Mouse (Mus musculus): ENCODE results near the gene Pilrb2.

Gene Pilrb2

DNA sequence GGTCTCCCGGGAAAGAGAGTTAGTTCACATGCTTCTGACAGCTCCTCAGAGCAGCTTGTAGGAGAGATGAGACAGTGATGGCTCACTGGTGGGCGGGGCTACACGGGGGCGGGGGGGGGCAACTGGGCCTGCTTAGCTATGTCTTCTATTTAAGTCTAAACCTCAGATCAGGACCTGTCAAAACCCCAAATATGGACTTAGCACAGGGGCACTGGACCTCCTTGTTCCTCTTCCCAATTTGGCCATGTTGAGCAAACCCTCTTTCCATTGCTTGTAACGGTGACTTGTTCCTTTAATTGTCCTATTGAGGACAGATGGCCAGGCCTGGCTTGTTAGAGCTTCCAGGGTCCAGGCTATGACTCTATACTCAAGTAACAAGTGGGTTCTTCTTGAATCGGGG, 40.1 kb downstream of the Pilrb2 start:
- no peak for DNase-seq

DNA sequence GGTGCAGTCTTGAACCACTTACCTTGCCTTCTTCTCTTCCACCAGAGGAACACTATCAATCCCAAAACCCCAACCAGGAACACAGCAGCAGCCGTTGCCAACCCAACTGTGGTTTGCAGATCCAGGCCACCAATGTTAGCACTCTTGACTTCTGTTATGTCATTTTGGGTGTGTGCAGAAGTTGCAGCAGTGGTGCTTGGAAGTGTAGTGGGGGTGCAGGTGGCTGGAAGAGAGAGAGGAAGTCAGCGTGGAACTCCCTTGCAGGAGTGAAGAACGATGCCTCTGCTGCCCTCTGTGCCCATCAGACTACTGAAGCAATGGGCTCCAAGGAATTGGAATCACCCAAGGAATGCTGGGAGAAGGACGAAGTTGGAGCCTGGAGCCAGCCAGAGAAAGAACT, 40.5 kb downstream of the Pilrb2 start:
- DNase-seq, result no peak

DNA sequence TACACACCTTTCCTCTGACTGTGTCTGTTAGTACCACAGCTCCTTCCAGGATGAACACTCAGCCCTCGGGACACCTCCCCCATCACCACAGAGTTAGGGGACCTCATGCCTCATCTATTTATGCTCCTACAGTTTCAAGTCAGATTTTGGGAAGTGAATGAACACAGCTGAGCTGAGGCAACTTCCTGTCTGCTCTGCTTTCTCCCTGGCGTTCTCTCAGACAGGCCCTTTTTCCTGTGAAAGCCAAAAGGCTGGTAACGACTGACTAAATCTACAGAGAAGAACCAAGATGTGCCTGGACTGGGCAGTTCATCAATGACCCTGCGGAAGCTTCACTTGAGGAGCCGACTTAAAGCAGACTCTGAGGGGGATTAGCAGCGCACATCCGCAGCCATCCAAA, 41.4 kb downstream of the Pilrb2 start:
- DNase-seq, result no peak

DNA sequence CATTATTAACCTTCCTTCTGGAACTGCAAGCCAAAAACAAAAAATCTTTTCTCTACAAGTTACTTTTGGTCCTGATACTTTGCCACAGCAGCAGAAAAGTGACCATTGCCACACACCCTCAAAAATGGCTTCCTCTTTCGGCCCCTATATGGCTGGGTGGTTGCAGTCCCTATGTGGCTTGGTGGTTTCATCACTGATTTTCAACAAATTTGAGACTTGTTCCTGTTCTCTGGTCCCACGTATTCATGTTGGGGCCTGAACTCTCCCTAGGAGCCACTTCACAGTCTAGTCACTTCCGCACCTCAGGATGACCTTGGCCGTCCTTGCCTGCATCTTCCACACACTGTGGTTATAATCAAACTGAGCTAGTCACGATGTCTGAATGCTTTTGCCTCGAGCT, 42.9 kb downstream of the Pilrb2 start:
- DNase-seq, result no peak

DNA sequence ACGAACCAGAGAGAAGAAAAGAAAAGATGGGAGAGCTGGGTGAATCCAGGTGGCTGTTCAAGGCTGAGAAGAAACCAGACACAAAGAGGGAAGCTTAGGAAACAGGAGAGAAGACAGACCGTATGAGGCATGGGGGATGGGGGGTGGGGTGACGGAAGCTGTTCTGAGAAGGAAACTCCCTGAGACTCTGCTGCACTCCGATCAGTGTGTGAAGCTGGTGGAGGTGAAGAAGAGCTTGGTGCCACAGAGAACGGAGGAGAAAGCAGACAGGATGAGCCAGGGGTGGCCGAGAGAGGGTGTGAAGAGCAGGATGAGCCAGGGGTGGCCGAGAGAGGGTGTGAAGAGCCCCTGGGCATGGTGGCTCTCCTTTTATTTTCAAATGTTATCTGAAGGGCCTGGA, 45.2 kb downstream of the Pilrb2 start:
- DNase-seq, result no peak

DNA sequence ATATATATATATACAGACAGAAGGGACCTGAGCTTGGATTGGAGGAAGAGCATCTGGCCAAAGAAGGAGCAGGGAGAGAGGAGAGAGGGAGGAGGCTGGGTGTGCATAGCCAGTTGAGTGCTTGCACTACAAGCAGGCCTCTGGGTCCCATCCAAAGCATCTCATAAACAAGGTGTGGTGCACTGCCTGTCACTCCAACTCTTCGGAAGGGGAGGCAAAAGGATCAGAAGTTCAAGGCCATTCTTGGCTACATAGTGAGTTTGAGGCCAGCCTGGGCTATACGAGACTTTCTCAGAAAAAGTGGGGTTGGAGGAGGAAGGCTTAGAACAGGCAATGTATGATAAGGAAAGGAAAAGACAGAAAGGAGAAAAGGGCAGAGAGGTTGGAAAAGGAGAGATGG, 45.6 kb downstream of the Pilrb2 start:
- DNase-seq, result no peak

DNA sequence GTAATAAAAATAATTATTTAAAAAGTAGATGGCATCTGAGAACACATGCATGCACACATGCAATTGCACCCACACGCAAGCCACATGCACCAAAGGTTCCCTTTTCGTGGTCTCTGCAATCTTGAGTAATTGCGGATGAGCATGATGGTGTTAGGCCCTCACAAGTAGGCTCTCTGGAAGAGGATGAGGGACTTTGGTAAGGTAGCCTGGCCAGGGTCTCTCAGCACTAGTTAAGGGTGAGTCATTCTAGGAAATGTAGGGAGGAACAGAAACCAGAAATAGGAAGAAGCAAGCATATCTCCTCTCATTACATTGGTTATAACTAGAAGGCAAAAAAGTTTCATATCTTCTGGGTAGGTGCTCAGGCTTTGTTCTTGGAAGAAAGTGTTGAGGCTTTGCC, 46.6 kb downstream of the Pilrb2 start:
- no peak for DNase-seq

DNA sequence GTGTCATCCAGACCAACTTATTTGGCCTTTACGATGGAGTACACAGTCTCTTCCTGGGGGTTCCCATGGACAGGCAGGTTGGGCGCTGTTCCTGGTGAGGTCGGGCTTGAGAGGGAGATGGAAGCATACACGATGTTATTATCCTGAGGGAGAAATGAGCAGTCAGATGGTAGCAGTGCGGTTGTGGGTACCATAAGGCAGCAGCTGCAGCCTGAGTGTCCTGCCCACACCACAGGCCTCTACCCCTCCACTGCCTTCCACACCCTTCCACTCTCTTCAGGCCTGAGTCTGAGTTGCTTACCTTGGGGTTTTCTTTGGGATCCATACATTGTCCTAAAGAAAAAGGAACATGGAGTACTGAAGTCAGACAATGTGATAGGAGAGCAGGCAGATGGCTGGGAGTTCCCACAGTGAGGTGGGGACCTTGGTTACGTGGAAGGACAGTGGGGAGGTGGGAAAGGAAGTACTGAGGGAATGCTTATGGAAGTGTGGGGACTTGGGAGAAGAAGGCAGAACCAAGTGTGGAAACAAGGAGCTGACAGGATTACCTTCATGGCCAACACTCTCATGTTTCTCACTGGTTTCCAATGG, 48.1 kb downstream of the Pilrb2 start:
- no peak for DNase-seq

DNA sequence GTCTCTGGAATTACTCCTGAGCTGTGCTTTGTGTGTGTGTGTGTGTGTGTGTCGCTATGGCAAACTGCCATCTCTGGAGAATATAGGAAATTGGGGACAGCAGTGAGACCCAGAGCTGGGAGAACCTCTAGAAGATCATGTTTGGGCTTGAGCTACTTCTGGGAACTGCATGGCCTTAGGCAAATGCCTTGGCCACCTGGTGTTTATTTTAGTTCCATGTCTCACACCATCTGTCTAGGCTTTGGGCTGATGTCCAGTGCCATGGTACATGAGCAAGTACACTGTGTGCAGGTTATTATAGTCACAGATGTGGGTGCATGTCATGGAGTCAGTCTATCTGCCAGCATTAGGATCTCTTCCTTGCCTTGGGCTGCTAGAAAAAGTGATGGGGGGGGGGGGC, 49.0 kb downstream of the Pilrb2 start:
- DNase-seq, result no peak

DNA sequence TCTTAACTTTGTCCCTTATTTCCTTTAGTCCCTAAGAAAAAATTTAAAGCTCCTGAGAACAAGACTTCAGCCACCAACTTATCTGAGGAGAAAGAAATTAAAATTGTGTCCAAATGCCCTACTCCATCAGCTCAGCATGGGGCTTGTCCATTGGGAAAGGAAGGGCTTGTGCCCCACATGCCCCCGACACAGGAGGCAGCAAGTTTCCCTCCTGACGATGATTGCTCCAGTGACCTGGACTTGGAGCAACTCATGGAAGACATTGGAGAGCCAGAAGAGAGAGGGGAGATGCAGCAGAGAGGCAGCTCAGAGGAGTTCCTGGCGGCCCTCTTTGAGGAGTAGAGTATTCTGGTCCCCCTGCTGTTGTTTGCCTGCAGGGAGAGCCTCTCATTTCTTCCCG, 49.5 kb downstream of the Pilrb2 start:
- DNase-seq, result no peak

DNA sequence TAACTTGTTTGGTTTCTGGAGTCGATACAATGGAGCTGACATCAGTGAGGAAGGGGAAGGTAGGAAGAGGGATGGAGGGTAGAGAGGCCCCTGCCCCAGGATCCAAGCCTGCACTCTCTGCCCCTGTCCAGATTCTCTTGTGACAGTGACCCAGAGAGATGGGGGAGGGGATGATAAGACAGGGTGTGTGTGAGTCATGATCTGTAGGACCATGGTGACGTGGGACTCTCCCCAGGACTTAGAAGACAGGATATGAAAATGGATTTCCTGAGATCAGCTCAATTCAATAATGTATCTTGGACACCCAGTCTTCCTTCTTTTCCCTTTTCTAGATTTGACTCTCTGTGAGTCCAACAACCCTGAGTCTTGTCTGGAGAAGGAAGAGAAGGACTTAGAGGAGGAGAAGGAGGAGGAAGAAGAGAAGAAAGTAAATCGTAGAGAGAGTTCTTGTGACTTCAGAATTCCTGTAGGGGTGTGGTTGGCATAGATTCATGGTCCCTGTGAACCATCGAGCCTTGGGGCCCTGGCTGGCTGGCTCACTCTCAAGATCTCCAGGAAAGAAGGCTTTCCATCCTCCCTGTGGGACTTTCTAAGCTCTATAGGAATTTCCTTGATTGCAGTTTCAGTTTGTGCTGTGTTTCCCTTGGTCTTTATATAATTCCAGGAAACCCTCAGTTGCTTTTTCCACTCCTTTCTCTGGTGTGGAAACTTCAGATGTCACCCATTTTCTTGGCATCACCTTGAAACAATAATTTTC, 54.0 kb downstream of the Pilrb2 start:
- no peak for DNase-seq
